Mouse (Mus musculus) liver, embryonic 11.5 days (tissue): Measurements from ENCODE around the gene Mtfr1l. TPM values are rescaled to one million over a fixed set of nuclear protein-coding genes. Genes with fewer than 3 reads are reported as not detected.

Experiments used
- microRNA-seq: library from miRNA; unstranded; fragments of <30 nt; microRNA quantifications from one replicate; pipeline ENCODE4, GENCODE M21; 2017; ENCODE audit warnings: borderline number of aligned reads
- polyA plus RNA-seq: library from polyadenylated mRNA; unstranded; fragments of >200 nt; fragmentation: Nextera tagmentation; extraction: Ambion mirVana; gene quantifications from 2 replicates; pipeline ENCODE4 v1.2.1, GENCODE M21; 2014

Mtfr1l gene
- polyA plus RNA-seq, 1 experiment from 2014 or later: 107 TPM

Small RNA genes within 50 kb of the gene (microRNA-seq; reads per million reads assigned to microRNA genes)
- not detected for gene Mir6403

Other genes starting within 250 kb of the Mtfr1l start
- gene Pdik1l, start 247.5 kb downstream of the Mtfr1l start, polyA plus RNA-seq: 19.3 and 20.0 TPM in 2 replicates
- gene Trim63, start 220.3 kb downstream of the Mtfr1l start, polyA plus RNA-seq: 0.19 and 0.33 TPM in 2 replicates
- not detected in 2 replicates for gene Slc30a2, start 192.2 kb downstream of the Mtfr1l start, polyA plus RNA-seq
- 0.42 and 0.67 TPM in 2 replicates for gene Extl1, start 151.5 kb downstream of the Mtfr1l start, polyA plus RNA-seq
- gene Pafah2, start 139.1 kb downstream of the Mtfr1l start, polyA plus RNA-seq: 7.9 and 8.5 TPM in 2 replicates
- 896 and 908 TPM in 2 replicates for gene Stmn1, start 67.1 kb downstream of the Mtfr1l start, polyA plus RNA-seq
- gene Paqr7, start 38.7 kb downstream of the Mtfr1l start, polyA plus RNA-seq: 2.5 and 3.0 TPM in 2 replicates
- gene Aunip, start 24.4 kb downstream of the Mtfr1l start, polyA plus RNA-seq: 15.9 and 18.5 TPM in 2 replicates
- 12.4 and 13.1 TPM in 2 replicates for gene Selenon, start 16.8 kb upstream of the Mtfr1l start, polyA plus RNA-seq
- 3.9 and 4.1 TPM in 2 replicates for gene Man1c1, start 168.9 kb upstream of the Mtfr1l start, polyA plus RNA-seq
- 32.2 and 33.3 TPM in 2 replicates for gene Ldlrap1, start 232.6 kb upstream of the Mtfr1l start, polyA plus RNA-seq